Mouse (Mus musculus): ENCODE results near the gene Kbtbd3.

Gene Kbtbd3

DNA sequence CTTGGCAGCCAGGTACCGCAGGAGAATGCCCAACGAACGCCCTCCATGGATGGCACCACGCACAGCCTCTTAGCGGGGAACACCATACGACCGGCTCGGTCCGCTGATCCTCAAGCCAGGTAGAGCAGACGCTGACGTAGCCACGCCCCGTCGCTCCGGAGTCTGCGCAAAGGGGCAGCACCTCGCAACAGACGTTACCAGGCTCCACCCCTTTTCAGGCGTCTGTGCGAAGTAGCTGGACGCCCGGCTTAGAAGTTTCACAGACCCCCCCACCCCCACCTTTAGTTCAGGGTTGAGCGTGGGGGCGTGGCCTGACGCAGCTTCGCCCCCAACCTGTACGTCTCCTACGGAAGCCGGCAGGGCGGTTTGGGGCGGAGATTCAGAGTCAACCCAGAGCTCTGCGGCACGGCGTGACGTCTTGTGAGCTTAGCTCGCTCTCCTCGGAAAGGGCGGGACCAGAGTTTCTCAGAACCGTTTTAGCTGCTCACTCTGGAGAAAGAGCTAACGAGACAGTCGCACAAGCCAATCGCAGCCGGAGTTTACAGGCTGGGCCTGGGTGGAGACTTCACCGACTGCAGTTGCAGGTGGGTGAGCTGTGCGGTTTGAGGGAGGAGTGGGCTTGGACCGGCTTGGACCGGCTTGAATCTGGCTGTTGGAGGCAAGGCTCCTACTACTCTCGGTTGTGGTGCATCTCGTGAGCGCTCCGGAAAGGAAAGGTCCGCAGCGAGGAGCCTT lies at the start of gene Kbtbd3, which contains the start of gene Aasdhppt:
Gene Kbtbd3, plus strand, starts transcription at position 483 of the 735 bp plus-strand sequence.
Gene Aasdhppt, minus strand, starts transcription at position 121 of the 735 bp plus-strand sequence.
- DNase-seq (ENCODE audit: low spot score): peak; percentile 99

DNA sequence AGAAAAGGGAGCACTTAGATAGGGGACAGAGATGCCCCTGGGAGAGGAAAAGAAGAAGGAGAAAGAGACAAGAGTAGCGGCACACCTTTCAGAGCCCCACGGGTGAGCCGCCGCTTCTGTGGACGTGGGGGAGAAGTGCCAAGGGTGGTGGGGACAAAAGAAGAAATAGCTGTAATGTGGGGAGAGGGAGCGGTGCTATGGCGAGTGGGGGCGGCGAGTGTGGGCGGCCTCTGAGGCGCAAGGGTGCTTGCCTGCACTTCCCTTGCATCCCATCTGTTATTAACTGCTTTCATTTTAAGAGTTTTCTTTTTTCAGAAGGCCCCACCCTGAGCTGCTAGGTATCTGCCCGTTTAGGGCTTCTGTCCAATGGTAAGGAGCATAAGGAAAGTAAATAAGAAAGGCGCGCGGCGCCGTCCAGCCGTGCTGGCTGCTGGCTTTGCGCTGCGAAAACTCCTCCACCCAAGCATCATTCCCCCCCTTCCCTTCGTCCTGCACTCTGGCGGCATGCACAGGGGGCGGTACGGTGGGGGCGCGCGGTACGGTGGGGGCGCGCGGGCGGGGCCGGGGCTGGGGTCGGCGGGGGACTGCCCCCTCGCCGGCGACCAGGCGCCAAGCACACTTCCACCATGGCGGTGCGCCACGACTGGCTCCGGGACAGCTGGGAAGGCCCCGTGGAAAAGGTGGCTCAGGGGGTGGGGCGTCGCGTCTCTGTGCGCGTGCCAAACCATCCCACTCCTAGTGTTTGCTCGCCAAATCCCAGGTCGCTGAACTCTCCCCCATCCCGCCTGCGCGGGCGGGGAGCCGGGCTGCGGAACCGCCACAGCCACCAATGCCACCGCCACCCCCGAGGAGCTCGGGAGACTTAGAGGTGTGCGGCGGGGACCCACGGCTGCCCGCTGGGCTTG lies 49.5 kb upstream of the Kbtbd3 start:
- peak; percentile 69 for DNase-seq (ENCODE audit: low spot score)

DNA sequence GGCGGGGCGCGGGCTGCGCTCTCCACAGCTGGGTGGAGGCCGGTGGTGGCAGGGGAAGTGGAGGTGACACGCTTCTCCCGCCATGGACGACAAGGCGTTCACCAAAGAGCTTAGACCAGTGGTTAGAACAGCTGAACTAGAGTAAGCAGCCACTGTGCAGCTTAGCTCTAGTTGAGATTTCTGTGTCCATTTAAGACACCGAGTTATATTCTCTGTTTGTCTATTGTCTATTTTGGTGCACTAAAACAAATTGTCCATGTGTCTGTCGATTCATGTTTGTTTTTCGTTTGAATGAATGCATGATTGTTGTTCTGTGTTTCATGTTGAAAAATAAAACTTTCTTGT lies 48.9 kb upstream of the Kbtbd3 start:
- no peak for DNase-seq (ENCODE audit: low spot score)

DNA sequence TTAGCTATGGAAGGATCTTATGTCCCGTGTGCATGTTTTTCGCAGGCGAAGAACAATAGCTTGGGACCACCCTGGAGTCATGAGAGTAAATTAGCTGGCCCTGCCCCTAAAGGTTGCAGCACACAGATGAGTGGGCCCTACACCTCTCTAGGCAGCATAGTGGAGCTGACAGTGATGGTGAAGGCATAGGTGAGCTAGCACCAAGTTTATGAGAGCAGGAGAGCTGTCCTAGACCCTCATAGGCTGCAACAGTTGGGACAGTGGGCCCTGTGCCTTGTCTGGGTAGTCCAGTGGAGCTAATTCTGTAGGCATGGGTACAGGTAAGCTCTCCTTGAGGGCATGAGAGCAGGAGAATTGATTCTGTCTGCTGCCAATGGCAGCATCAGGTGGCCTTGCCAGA lies 42.8 kb upstream of the Kbtbd3 start:
- no peak for DNase-seq (ENCODE audit: low spot score)

DNA sequence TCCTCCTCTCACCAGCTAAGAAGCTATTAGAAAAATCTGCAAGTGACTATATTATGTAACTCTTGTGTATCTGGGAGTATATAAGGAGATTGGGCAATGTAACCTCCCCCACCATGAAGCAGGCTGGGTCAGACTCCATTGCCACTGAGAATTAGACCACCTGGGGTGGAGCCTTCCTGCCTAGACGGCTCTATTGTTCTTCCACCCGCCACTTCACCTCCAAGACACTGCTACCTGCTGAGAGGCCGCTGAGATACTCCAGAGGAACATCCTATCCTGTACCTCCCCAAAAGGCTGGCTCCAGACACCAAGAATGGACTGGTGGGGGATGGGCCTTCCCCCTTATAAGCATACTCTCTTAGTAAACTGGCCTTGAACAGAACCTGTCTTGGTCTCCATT lies 25.8 kb upstream of the Kbtbd3 start:
- no peak for DNase-seq (ENCODE audit: low spot score)

DNA sequence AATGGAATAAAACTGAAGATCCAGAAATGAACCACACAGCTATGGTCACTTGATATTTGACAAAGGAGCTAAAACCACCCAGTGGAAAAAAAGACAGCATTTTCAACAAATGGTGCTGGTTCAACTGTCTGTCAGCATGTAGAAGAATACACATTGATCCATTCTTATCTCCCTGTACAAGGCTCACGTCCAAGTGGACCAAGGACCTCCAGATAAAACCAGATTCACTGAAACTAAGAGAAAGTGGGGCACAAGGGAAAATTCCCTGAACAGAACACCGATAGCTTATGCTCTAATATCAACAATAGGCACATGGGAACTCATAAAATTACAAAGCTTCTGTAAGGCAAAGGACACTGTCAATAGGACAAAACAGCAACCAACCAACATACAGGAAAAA lies 9.2 kb upstream of the Kbtbd3 start:
- DNase-seq (ENCODE audit: low spot score): peak; percentile 46

DNA sequence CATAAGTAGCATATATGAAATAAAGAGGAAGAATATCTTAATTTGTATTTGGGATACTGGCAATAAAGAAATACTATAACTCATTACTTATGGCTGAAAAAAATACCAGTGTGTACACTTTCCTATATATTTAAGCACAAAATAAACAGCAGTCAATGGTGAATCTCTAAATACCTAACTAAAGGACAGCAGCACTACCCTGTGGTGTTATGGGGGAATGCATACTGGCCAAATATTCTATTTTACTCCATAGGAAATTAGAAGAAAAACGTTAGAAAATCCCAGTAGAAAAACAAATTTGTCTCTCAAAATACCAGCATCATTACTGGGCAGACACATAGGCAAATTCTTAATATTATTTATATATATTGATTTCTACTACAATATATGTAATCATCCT lies 4.8 kb upstream of the Kbtbd3 start:
- peak; percentile 24 for DNase-seq (ENCODE audit: low spot score)

DNA sequence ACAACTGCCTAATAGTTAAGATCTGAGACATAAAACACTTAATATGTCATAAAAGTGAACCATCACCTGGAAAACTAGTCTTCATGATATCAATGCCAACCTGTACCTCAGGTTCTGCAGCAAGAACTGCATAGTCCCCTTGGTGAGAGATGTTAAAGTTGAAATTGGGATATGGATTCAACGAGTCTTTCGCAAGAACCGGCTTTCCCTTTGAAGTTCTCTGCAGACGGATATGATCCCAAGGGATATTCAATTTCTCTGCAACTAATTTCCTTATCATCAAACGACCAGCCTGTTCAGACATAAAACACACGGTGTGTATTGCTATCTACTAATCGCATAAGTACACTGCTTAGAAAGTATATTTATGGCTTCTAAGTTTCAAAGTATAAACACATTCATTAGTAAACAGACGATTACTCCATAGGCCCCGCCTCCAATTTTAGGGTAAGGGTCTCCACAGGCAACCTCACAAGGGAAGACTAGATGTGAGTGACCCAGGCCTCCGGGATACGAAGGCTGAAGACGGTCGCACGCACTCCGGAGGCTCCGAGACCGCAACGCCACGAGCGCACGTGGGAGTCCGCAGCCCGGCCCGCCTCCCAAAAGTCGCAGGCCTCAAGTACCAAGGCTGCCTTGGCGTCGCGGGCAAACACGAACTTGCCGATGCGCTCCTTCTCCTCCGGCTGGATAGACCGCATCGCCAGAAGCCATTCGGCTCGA lies 844 bp upstream of the Kbtbd3 start:
- DNase-seq (ENCODE audit: low spot score): peak; percentile 49

DNA sequence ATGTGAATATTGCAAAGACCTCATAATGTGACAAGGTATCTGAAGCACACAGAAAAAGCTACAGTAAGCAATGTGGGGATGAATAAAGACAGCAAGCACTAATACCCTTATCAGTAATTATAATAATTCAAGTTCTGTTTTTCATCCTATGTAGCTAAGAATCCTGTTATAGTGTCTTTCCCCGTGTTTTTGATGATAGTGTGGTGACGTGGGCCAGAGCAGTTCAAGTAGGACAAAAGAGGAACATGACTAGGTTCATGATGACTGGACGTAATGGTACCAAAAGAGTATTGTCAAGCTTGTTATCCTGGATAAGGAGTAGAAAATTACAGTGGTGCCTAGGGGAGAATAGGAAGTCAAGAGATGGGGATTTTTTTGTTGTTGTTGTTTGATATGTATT lies 1.1 kb downstream of the Kbtbd3 start:
- no peak for DNase-seq (ENCODE audit: low spot score)

DNA sequence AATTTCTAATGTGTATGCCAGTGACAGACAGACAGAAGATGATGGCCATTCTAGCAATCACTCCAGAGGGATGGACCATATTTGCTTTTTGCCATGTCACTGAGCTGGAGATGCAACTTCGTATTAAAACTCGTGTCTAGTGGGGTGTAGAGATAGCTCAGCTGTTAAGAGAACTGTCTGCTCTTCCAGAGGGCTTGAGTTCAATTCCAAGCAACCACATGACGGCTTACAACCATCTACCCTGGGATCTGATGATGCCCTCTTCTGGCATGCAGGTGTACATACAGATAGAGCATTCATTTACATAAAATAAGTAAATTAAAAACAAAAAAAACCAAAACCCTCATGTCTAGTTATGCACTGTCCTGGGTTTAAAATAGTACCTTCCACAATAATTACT lies 1.5 kb downstream of the Kbtbd3 start:
- DNase-seq (ENCODE audit: low spot score): no peak

DNA sequence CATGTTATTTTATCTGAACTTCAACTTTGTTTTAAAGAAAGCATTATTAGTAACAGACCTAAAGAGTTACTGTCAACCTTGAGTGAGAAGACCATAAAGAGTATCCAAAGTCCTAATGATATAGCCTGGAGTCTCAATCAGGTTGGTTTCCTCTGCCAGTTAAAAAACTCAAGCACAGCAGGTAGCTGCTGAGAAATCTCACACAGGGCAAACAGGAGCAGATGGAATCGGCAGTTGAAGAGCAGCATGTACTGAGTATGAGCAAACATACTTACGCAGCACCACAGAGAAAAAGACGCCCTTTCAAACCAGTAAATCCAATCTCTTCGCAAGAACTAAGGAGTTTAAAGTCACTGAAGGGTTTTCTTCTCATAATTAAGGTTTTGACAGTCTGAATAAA lies 4.3 kb downstream of the Kbtbd3 start:
- no peak for DNase-seq (ENCODE audit: low spot score)

DNA sequence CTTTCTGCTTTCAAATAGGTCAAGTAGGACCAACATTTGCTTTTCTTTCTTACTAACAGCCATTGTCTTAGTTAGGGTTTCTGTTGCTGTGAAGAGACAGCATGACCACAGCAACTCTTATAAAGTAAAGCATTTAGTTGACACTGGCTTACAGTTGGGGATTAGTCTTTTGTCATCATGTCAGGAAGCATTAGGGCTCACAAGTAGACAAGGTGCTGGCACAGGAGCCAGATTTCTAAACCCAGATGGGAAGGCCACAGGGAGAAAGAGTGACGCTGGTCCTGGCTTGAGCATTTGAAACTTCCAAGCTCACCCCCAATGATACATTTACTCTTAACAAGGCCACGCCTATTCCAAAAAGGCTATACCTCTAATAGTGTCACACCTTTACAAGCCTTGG lies 6.1 kb downstream of the Kbtbd3 start:
- DNase-seq (ENCODE audit: low spot score): no peak

DNA sequence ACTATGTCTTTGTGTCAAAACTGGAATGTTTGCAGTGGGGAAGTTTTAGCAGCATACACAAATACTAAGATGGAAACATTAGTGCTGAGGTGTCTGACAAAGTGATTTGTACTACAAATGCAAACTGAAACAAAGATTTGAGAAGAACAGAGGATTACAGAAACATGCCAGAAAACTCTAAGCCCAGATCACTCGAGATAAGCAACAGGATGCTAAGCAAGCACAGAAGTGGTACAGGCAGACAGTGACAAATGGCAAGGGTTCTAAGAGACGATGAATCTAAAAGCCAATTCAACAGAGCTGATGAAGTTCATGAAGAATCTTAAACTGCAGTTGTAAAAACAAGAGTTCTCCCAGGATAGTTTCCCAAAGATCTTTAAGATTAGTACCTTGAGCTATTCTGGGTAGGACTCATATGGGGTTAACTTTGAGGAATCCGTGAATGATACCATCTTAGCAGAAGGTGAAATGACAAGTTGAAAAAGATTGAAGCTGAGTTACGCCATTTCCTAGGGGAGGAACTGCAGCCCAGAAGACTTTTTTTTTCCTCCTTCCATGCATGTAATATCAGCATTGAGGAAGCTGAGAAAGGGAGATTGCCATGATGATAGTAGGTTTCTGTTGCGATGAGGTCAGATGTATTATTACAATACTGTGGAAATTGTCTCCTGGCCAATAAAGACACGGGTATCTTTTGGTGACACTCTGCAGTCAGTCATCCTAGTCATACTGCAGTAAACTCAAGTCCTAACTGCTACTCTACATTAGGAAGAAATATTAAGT lies 9.5 kb downstream of the Kbtbd3 start:
- DNase-seq (ENCODE audit: low spot score): no peak

DNA sequence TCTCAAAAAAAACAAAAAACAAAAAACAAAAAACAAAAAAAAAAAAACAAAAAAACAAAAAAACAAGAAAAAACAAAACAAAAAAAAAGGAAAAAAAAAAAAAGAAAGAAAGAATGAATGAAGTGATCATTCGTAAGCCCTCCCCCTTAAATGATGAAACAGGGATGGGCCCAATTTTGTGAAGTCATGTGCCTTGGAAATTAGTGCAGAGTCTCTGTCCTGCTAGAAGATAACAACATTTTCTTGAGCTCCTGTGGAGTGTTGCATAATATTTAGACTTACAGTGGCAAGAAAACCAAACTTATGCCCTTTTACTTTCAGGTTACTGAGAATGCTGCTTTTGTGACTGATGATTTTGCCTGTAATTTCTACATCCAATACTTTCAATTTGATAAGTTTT lies 43.5 kb downstream of the Kbtbd3 start:
- no peak for DNase-seq (ENCODE audit: low spot score)

DNA sequence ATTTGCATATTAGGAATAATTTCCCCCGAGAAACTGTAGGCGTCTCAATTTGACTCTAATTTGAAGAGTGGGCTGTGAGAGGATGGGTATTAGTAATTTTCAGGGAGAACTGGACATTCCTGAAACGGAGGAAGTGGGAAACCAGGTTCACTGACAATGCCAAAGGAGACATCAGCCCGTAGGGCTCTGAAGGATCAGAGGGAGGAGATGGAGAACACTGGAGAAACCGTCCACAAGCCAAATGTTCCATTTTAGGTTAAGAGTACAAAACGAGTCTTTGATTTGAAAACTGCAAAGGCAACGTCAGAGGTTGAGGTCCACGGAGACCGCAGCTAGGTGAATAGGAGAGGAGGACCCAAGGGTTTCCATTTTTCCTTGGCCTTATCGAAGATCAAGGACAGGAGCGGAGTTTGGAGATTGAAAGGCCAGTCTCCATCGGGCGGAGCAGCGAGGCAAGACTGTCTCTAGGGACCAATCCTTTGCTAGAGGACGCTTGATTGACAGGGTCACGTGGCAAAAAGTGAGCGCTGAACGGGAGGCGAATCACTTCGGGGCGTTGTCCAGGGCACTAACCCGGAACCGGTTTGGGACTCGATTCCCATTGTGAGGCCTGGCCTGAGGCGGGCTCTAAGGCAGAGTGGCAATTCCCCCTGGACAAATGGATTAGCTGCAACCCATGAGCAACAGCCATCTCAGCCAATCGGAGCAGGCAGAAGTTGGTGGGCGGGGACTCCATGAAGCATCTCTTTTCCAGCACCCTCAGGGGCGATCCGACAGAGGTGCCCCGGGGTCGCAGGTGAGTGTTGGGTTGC lies 66.4 kb downstream of the Kbtbd3 start, which contains the start of gene Msantd4:
Gene Msantd4, plus strand, starts transcription at position 735 of the 812 bp plus-strand sequence.
- DNase-seq (ENCODE audit: low spot score): peak; percentile 100

DNA sequence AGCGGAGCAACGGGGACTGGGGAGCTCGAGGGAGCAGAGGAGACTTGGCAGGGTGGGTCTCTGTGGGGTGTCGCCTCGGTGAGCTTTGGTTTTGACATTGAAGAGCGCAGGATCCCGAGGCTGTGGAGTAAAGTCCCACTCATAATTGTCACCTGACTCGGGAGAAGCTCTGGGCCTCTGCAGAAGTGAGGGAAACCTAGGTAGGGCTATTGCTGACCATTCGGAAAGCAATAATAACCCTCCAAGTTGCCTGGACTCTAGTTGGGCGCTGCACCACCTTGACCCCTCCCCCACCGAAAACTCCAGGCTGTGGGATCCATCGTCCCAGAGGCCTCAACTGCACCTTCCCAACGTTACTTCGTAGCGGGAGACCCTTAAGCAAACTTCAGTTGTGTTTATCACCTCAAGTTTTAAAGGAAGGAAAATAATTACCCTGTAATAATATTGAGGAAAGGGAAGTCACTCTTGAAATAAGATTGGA lies 67.0 kb downstream of the Kbtbd3 start:
- DNase-seq (ENCODE audit: low spot score): no peak
